Mouse (Mus musculus): Measurements from ENCODE around the gene Sparc.

Sparc gene

DNA sequence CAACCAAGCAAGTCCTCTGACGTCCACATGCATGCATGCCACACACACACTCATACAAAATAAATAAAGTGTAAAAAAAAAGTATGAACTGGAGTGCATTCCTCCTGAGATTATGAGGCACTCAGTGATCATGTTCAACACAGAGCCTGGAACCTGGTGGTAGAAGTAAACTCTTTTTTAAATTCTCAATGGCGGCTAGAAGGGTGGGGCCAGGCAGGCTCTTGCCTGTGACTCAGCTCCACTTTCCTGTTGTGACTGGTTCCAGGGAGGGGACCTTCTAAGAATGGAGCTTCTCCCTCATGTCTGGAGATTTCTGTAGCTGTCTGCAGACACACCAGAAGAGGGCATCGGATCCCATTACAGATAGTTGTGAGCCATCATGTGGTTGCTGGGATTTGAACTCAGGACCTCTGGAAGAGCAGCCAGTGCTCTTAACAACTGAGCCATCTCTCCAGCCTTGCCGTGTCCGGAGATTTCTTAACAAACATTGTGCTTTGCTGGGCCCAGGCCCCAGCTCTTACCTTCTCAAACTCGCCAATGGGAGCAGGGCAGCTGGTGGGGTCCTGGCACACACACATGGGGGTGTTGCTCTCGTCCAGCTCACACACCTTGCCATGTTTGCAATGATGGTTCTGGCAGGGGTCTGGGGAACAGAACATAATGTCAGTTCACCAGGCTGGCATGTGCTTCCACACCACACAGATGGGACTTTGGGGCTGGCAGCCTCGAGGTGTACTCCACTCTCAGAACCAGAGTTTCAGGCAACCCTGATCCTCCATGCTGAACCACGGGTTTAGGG is 18.1 kb downstream of the Sparc start:
- DNase-seq, result peak; percentile 60

DNA sequence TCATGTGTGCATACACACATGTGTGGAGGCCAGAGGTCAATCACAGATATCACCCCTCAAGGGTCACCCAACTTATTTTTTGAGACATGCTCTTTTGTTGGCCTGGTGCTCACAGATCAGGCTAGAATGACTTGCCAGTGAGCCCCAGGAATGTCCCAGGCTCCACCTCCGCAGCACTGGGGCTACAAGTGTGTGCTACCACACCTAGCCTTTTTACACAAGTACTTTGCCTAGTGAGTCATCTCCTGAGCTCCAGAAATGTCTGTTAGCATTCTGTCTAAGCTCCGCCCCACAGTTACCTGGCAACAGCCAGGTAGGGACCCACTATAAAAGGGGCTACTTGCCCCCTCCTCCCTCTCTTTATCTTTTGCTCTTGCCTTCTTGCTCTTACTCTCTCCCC is 22.1 kb downstream of the Sparc start:
- DNase-seq, result no peak

DNA sequence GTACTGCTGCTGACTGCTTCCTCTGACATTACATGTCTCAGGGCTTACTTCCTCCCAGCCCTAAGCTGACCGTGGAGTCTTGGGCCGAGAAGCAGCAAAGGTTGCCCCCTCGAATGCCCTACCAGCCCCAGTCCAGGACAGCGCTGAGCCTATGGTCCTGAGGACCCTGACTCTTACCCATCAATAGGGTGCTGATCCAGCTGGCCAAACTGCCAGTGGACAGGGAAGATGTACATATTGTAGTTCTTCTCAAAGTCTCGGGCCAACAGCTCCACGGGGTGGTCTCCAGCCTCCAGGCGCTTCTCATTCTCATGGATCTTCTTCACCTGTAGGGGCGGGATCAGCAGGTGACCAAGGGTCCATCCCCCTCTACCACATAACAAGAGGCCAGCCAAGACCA is 24.6 kb downstream of the Sparc start:
- DNase-seq, result no peak

DNA sequence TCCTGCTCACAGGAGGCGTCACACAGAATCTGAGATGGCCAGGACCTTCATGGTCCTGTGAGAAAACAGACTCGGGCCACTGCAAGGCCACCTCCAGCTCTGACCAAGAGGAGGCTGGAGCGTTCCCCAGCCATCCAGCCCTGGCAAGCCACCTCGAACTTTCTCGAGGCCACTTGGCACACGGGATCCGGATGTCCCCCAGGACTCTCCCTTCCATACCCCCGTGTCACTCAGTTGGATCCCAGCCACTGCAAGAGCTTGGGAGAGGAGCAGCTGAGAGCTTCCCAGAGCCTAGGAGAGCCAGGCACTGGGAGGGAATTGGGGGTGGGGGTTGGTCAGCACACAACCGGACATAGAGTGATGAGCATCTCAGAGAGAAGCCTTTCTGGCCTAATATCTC is 25.5 kb downstream of the Sparc start:
- peak; percentile 71 for DNase-seq

DNA sequence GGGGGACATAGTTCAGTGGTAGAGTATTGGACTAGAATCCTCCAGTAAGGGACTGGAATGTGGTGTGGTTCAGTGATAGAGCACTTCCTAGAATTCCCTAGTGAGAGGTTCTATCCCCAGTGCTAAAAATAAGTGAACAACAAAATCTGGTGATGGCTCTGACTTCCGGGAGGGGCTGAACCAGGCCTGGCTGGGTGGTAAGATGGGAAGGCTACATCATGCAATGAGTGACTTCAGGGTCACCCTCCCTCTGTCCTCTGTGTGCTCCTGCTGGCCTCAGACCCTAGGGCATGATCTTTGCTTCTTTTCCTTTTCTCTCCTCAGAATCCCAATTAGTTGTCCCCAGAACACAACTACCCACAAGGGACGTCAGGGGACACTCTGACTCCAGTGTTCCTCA is 25.9 kb downstream of the Sparc start:
- no peak for DNase-seq

DNA sequence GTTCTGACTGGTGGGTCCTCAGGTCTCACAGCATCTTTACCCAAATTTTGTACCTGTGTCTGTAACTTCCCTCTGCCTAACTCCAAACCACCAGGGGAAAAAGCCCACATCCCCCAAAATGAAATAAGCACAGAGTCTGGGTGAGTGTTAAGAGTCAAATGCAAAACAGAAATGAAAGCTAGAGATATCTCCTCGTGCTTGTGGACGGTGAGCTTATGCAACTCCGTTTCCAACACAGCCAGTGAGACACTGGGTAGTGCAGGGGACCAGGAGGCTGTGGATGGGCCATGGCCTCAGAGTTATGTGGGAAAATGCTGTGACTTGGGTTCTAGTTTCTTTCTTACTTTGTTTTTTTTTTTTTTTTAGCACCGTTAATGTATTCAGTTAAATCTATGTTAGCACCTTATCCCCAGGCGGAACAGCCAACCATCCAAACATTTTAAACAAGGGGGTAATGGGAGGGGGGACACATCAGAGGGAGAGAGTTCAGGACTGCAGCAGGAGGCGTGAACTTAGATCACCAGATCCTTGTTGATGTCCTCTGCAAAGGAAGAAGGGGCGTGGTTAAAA is 27.8 kb downstream of the Sparc start:
- no peak for DNase-seq

DNA sequence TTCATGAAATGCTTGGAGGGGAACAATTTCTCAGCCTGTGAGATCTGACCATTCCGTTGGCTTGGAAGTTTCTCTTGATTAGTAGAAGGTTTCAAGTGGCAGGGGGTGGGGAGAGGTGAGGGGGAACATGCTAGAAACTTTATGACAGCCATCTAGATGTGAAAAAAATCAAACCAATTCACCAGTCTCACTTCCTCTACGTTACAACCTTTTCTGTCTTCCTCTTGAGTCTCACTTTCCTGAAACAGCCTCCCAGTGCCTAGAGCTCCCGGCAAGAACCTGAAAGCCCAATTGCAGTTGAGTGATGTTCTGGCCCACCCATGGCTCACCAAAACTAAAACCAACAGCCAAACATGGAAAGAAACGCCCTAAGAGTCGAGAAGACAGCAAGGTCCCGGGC is 28.4 kb downstream of the Sparc start:
- no peak for DNase-seq

DNA sequence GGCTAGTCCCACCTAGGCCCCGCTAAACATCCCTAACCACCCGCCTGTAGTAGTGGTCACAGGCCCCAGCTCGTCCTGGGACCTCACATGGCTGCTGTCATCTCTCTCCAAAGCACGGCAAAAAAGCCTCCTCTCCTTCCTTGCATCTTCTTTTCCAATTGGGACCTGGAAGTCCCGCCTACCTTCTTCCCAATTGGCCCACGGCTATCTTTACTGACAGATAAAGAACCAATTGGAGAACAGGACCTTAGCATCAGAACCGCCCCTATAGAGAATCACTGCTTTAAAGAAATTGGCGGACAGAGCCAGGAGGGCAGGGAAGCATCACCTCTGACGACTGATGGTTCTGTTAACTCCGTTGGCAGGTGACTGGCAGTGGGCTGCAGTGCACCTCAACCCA is 30.5 kb downstream of the Sparc start:
- peak; percentile 69 for DNase-seq

DNA sequence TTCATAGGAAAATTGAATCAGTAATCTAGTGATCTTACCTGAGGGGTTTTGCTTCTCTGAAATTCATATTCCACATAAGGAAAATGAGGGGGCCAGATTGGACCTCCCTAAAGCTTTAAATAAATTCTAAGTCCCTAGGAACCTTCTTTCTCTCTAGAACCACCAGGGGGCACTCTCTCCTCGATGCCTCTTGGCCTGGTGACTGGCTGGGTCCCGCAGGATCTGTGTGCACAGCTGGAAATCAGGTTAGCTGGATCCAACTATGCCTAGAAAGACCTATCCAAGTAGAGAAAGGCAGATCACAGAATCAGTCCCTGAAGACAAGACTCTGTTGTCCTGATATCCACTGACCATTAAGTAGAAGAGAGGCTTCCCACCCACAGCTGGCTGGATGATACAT is 33.2 kb downstream of the Sparc start:
- DNase-seq, result peak; percentile 80

DNA sequence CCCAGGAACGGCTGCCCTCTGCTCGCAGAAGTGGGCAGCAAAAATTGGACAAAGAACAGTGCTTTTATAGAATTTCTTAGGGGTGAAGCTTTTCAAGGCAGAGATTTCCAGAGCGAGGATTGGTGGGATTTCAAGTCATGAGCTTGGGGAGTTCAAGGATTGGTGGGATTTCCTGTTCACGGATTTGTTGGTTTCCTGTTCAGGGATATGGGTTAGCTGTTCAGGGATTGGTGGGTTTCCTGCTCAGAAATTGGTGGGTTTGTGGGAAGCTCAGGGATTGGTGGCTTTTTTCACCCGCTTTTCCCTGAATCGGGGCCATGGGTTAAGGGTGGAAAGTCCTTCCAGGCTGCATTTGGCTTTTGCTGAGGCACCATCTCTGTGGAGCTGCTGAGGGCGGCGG is 35.4 kb downstream of the Sparc start:
- DNase-seq, result no peak

DNA sequence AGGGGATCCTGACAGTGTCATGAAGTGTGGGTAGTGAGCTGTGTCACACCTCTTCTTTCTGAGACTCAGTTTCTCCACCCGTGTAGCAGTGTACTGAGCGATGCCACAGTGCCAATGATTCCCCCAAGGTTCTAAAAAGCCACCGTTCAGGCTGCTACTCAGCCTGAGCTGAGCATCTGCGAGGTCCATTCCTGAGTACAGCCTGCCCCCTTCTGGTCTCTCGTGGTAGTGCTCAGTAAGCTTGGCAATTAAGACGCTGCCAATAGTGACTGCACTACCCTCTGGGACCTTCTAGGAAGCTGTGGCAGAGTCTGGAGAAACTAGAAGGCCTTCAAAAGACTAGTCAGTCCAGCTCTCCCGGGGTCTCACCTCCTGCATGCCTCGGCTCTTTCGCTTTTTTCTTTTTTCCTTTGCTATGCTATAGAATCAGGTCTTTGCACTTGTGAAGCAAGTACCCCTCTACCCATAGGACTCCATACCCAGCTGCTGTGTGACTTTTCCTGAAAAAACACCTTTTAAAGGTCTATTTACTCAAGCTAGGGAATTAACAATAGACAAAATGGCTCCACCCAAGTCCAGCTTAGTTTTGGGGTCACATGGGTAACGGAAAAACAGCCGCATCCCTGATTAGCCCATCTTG is 36.4 kb downstream of the Sparc start:
- peak; percentile 93 for DNase-seq

DNA sequence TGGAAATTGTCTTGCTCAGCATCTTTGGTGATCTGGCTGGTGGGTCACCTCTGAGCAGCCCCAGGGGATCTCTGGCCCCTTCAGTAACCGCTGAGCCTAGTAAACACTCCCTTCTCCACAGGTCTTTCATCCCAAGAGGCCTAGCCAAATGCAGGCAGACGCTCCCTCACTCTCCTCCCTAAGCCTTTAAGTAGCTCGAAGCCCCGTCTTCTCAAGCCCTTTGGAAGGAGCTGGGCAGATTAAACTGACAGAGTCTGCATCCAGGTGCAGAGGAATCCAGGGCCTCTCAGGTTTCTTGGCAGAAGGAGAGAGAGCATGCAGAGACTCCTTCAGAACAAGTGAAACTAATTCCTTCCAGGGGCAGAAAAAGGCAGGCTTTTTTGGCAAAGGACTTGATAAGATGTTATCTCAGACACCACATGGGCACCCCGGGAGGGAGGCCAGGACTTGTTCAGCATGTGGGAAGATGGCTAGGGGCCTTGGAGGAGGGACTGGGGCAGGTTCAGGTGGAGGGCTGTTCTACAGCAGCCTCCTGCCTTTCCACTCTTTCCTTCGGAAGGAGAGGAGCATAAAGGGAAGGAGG is 39.4 kb downstream of the Sparc start:
- DNase-seq, result no peak

DNA sequence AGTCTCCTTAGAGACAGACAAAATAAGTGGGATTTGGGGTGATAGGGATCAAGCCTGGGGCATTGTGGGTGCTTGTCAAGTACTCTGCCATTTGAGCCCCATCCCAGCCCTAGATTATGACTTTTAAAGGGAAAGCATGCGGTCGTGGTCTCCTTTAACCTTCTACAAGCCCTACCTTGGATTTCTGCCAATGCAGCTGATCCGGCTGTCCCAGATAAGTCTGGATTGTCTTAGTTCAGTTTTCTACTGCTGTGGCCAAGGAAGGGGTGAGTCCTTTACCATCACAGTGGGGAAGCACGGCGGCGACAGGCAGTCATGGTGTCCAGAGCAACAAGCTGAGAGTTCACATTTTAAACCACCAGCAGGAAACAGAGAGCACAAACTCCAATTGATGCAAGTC is 42.1 kb downstream of the Sparc start:
- no peak for DNase-seq

DNA sequence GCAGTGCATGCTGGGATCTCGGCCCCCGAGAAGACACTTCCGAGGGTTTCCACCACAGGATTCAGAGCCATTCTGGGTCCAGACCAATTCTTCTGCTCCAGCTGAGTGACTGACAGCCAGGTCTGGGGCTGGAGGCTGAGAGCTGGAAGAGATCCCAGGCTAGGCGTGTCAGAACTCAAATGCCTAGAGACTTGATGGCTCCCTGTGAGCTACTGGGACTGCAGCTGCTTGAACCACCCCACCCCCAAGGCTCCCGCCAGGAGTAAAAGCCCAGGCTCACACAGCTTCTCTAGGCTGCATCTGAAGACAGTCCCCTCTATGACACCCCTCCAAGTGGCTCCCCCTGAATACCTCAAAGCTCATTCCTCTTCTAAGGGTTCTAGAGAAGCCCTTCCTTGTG is 44.6 kb downstream of the Sparc start:
- peak; percentile 89 for DNase-seq

DNA sequence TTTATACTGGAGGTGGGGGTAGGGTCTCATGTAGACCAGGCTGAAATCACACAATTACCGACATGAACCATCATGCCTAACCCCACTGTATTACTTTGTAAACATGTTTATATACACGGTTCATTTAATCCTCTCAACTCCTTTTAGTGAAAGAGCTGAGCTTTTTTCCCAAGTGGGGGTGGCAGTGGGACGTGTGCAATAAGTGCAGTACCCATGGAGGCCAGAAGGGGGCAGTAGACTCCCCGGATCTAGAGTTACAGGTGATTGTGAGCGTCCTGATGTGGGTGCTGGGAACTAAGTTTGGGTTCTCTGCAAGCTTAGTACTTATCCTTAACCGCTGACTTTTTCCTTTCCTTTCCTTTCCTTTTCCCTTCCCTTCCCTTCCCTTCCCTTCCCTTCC is 49.1 kb downstream of the Sparc start:
- no peak for DNase-seq

DNA sequence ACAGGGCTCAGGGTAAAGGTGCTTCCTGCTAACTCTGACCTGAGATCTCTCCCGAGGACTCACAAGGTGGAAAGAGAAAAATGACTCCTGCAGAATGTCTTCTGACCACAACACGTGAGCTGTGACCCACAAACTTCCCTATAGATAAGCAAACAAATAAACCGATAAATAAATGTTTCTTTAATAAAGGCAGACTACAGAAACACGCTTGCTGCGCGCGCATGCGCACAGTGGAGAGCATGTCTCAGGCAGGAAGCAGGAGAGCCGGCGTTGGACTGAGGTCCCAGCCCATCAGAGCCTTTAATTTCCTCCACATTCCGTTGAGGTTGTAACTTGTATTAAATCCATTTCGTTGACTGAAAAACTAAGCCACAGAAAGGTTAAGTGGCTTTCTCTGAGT is 49.6 kb downstream of the Sparc start:
- no peak for DNase-seq

DNA sequence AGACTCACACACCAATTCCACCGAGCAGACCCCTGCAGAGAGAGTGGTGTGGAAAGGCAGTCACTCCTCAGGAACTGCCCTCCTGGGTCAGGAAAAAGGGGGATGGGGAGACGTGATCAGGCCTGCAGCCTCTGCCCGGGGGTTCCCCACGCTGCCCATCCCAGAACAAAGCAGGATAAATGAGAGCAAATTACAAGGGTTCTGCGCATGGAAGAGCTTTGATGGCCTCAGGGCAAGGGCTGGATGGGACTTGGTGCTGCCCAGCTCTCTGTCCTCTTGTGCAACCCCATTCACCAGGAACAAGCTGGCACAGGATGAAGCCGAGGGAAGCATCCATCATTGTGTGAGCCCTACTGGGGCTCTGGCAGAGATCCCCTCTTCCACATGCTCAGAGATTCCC is 51.0 kb downstream of the Sparc start:
- DNase-seq, result no peak

DNA sequence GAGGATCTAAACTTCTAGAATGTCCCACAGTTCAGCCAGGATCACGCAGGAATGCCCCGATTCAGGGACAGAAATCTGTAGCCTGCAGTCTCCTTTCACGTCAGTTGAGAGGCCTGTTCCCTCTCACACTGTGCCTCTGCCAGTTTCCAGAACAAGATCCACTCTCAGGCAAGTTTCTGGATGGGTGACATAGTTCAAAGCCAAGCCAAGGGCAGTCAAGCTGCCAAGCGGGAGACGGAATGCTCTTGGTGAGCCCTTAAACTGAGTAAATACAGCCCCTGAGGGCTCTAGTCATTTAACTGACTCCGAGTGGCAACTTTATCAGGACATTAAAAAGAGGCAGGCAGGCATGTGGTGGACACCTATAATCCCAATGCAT is 53.9 kb downstream of the Sparc start:
- peak; percentile 72 for DNase-seq

DNA sequence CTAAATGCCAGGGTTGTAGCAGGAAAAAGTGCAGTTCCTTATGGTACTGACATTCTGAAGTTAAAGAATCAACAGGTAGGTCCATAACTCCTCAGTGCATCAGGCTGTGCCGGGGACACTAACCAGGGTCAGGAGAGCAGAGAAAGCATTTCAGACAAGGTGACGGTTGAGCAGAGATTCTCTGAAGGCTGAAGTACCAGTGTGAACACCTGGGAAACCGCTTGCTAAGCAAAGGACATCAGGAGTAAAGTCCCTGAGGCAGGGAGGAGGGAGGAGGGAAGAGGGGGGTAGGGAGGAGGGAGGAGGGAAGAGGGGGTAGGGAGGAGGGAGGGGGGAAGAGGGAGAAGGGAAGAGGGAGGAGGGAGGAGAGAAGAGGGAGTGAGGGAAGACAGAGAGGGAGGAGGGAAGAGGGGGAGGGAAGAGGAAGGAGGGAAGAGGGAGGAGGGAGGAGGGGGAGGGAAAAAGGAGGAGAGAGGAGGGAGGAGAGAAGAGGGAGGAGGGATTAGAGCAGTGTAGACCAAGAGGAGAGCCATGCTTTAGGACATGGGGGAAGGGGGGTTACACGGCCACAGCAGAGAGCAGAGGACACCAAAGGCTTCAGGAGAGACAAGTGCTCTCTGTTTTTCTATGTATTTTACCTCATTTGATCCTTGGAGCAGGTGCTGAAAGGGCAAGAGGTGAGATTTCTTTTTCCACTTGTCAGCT is 54.4 kb downstream of the Sparc start:
- no peak for DNase-seq

DNA sequence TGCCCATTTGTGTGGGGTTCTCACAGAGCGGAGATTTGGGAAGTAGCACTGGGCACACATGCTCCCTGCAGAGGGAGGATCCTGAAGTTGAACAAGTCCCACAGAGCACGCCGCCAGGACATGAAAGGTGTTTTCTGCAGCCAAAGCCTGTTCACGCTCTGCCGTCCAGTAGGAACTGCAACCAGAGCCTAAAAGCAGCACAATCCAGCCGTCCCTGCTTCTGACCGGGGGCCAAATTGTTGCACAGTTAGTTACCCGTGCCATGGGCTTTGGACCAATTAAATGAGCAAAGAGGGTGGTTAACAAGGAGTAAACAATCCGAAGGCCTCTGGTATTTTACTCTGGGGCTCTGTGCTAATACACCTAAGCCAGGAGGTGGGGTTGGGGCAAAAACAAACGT is 55.2 kb downstream of the Sparc start:
- peak; percentile 29 for DNase-seq

DNA sequence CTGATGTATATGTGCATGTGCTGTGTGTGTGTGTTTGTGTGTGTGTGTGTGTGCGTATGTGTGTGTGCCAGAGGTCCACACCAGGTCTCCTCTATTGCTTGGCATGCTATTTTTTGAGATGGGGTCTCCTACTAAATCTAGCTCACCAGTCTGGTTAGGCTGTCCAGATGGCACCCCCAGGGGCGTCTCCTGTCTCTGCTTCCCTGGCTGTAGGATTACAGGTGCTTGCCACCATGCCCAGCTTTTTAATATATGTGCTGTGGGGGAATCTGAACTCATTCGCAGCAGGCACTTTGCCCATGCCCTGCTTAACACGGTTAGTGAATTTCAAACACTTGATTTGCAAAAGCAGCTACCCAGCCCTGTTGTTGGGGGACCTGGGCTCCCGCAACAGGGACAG is 57.1 kb downstream of the Sparc start:
- DNase-seq, result no peak

DNA sequence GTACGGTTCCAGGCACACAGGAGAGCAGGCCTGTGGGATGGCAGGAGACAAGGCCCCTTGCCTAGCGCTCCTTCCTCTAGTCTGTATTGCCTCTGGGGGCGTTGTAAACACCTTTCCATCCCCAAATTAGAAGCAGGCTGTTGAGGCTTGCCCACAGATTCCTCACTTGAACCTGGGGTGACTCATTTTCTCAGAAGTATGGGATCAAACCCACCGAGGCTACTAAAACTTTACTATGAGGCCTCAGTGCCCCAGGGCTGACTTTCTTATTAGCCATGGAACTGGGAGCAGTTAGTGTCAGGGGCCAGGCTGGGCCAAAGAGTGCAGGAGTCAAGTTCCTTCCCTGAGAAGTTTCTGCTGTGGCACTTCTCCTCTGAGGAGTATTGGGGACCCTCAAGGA is 57.7 kb downstream of the Sparc start:
- DNase-seq, result no peak

DNA sequence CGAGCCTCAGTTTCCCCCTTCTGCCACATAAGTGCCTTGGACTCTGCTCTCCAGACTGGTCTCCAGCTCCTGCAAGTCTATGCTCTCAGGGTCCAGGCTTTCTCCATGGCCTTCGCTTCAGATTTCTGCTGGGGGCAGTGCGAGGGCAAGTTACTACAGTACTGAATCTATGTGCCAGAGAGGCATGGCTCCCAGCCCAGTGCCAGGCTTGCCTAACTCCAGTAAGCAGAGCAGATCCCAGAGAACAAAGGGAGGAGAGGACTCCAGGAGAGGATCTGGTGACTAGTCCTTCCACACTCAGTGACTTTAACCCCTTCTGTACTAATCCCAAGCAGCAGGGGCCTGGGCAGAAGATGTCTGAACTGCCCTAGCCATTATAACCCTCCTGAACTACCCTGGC is 58.3 kb downstream of the Sparc start:
- no peak for DNase-seq
